Mouse (Mus musculus) kidney, adult 8-10 months (tissue): ENCODE measurements around the gene Sobp.

Source experiments
- DNase-seq, 2 experiments: peaks; one replicate each; pipeline ENCODE4 v3.0.0; 2022

The Sobp gene

DNA sequence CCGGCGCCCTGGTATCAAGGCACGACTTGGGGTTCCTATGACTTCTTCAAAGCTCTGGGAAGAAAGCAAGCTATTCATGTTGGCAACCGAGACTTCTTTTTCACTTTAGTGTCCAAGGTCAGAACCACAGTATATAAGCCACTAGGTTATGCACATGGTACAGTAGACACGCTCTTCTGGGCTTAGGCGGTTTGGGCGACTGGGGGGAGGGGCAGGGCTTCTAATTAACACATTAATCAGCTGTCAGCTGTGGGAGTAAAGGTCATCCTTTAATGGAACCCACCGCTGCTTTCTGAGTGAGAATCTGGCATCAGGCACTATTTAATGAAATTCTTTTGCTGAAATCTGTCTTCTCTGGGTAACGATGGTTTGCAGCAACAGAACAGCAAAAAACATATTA lies 147.3 kb downstream of the Sobp start:
- DNase-seq, result peak; percentile 13 to 30

DNA sequence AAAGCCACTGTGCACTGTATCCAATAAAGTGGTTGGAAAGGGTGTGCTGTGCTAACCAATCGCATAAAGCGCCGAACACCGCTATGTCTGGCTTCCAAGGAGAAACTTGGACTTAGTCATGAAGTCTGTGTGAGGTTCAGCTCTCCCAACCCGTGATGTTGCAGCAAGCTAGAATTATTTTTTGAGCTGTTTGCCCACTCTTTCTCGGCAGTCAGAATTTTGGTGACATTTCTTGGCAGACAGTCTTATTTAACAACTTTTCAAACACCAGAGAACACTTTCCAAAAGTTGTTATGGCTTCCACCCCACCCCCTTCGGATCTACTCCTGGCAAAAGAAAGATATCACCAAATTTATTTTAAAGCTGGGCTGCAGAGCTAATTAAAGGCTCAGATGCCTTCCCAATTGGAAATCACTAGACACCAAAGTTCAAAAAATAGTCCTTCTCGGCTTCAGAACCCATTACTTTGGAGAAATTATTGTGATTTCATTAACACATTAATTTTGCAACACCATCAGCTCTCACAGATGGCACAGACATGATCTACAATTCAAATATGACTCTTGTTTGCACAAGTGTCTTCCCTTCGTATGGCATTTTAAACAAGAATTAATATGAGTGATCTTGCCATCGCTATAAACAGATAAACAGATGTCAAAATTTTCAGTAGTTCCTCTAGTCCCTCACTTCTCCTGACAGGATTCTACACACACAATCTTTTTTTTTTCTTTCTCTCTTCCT lies 150.7 kb downstream of the Sobp start:
- no peak for DNase-seq

DNA sequence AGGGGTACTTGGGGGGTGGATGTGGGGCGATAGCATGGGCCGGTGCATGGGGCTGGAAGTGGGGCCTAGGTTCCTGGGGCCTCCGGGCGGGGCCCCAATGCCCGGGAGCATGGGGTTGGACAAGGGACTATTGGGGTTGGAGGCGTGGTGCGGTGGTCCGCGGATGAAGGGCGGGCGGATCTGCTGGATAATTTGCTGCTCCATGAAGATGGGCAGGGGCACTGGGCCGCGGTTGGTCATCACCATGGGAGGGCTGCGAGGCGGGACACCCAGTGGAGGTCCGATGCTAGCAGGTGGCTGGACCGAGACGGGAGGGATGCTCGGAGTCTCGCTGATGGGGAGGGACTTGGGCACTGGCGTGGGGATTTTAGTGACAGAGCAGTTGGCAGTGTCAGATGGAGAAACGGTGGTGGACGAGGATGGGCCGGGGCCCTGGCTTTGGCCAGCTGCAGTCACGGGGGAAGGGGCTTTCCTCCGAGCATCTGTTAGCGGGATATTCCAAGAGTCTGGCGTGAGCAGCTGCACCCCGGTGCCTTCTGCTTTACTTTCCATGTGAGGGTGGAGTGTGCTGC lies 152.1 kb downstream of the Sobp start:
- DNase-seq, result no peak

GRCm38 (mm10) chr10:43021512-43022116 lies 152.7 kb downstream of the Sobp start:
- DNase-seq, result no peak

GRCm38 (mm10) chr10:43021017-43021416 lies 153.3 kb downstream of the Sobp start:
- no peak for DNase-seq

DNA sequence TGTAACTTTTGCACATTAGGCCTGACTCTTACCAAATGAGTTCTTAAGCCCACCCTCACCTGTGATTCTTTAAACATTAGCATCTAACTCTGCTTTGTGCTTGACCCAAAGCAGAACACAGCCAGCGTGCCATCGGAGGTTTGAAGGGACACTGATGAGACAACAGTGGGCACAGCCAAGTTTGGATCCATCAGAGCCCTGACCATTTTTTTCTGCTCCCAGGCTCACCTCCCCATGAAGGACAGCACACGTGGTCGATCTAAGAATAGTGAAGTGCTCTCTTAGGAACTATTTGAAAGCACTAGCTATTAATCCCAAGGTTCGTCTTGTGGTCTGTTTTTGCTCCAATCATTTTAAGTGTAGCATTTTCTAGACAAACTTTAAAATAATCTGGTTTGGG lies 159.5 kb downstream of the Sobp start:
- no peak for DNase-seq

- no peak for DNase-seq
Observed at GRCm38 (mm10) chr10:43014358-43014757, 160.0 kb downstream of the Sobp start.

- DNase-seq, result no peak
Observed at GRCm38 (mm10) chr10:43008116-43008515, 166.2 kb downstream of the Sobp start.

- DNase-seq, result no peak
Observed at GRCm38 (mm10) chr10:43006534-43006933, 167.8 kb downstream of the Sobp start.

DNA sequence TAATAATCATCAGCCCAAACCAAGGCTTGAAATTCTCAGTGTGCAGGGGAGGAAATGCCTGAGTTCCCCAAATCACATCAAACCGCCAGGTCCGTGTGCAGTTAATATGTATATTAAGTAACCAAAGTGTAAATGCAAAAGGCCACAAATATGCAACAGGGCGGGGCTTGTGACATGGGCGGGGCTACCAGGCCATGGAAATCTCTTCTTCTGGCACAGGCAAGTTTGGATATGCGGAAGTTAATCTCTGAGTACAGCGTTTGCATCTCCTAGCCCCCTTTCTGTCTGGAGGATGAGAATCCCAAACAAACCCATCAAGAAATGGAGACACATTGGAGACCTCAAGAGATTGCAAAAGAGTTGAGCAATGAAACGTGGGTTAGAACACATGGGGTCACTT lies 168.7 kb downstream of the Sobp start:
- no peak for DNase-seq

DNA sequence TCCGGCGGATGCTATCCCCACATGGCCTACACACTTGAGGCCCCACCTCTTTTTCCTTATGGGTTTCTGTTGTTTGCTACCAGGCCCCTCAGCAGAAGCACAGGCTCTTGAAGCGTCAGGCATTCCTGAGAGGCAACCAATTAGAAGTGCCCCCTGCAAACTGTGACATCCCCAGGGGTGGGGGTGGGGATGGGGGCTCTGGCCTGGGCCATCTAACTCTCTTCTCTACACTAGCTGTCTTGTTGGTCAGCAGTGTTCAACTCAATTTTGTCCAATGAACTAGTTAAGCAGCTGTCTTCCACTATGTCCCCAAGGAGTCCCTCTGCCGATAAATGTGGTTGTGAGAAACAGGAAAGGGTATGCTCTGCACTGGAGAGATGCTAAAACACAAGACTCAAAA lies 169.3 kb downstream of the Sobp start:
- no peak for DNase-seq

DNA sequence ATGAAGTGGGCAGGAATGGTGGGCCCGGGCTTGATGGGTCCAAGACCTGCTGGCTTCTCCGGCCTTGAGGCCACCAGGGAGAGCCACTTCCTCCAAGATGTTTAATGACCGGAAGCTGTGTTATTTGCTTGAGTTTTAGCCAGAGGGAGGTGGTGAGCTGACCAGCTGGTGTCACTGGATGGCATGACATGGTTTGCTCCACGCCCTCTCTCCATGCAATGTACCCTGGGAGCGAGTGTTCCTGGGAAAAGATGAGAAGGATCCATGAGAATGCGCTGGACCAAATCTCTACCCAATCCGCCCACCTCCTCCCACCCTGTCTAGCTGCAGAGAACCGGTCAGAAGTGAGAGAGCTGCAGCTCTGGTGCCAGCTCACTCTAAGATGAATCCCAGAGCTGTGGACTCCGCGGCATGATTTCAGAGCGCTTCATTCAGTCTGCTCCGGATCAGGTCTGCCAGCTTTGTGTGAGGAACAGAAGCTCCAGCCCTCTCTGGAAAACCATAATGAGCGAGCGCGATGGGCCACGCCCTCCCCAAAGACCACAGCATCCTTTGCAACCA lies 170.1 kb downstream of the Sobp start:
- no peak for DNase-seq

DNA sequence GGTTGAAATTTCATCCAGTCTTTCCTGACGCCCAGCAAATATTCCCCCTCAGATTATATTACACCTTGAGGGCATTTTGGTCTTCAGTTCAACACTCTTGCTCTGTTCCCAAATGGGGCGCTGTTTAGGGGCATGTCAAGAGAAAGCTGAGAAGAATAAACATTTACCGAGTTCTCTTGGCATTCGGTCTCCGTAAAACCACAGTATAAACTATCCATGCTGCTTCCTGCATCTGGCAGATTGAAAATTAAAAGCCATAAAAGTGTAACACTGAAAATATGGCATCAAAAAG lies 170.9 kb downstream of the Sobp start:
- DNase-seq, result no peak

DNA sequence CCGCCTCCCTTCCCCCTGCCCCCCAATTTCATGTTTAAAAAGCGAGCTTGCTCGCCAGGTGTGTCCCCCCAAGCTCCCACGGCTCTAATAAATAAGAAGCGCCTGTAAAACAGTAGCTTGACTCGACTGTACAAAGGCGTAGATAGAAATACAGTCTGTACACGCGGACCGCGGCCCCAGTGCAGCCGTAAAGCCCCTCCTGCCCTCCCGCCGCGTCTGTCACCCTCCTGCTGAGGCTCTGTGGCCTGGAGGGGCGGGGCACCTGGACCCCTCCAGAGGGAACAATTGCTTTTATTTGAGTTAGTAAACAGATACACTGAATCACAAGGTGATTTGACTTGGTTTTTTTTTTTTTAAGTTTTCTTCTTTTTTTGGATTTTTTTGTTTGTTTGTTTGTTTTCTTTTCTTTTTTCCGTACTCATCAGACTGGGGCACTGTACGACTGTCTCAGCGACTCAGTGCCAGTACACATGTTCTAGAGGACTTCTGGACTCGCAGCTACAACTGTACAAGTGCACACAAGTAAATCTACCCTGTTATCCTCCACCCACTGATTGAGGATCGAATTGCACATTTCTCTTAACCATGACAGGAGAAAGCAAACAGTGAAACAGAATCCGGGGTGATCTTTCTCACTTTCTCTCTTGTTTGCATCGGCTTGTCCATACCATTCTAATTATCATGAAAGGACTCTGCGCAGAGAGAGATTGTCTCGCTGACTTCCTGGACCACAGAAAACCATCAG lies 171.4 kb downstream of the Sobp start:
- DNase-seq, result no peak

DNA sequence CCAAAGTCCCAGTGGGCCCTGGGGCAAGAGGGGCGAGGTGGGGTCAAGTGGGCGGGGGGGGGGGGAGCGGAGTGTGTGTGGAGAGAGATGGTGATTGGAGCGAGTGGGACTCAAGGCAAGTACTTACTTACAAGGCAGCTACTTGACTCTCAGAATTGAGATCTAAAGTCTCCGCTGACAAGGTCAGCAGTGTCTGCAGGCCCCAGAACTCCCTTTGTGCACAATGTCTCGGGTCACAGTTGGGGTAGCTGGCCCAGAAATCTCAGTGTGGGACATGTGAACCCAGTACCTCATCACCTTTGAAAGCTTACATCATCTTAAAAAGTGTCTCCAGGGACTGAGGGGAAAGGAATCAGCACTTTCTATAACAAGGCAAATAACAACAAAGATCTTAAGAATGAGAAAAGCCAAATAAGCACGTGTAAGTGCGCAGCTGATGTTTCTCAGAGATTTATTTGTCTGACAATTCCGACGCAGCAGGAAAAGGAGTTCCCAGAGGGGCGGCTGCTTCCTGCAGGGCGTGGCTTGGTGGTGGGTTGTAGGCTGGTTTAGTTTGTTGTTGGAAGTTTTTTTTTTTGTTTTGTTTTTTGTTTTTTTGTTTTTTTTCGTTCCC lies 172.2 kb downstream of the Sobp start:
- DNase-seq, result no peak

DNA sequence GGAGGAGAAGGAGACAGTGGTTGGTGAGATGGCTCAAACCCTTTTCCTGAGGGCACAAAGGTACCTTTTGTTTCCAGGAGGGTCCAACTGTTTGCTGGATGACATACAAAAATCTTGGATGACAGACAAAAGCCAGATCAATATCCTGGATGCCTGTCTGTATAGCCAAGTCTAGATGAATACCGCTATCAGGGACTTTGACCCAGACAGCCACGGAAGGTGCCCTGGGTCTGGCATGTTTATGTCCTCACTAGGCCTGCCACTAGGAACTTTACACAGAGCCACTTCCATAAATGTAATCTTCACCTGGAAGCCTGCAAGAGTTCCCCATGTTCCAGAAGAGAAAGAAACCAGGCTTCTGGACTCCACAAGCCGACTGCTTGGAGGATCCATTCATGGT lies 172.9 kb downstream of the Sobp start:
- no peak for DNase-seq

GRCm38 (mm10) chr10:42999324-42999723 lies 175.0 kb downstream of the Sobp start:
- DNase-seq, result no peak

DNA sequence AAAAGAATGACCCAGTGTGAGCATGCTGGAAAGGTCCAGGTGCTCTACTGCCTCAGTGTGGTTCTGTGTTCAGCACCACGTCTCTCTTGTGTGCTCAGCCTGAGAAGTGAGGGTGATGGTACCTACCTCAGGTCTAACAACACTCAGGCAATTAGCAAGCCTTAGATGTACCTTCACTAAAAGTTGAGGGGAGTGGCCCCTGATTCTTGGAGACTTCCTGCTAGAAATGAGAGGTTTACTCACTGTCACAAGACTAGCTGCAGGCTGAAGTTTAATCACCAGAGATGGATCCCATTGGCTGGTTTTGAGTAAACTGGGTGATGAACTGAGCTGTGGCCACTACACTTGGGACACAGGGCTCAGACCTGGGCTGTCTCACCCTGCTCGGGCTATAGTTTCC lies 177.1 kb downstream of the Sobp start:
- DNase-seq, result no peak

DNA sequence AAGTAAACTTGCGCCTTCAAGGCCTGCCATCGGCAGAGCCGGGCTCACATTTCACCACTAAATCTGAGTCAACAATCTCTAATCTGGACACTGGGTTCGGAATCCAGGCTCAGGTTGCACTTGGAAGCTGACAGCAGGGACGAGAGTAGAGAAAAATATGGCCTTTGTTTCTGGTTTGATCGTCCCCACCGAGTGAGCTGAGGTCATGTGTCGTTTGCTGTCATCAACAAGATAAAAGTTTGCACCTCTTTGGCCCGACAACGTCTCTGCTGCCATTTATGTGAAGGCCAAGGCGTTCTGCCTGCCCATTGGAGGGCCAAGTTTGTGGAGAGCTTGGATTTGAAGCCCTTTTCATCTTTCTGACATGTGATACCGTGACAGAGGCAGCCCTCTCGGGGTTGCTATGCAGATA lies 178.8 kb downstream of the Sobp start:
- DNase-seq, result no peak

- DNase-seq, result peak; percentile 39 to 48
Observed at GRCm38 (mm10) chr10:42994331-42994782, 180.0 kb downstream of the Sobp start.

DNA sequence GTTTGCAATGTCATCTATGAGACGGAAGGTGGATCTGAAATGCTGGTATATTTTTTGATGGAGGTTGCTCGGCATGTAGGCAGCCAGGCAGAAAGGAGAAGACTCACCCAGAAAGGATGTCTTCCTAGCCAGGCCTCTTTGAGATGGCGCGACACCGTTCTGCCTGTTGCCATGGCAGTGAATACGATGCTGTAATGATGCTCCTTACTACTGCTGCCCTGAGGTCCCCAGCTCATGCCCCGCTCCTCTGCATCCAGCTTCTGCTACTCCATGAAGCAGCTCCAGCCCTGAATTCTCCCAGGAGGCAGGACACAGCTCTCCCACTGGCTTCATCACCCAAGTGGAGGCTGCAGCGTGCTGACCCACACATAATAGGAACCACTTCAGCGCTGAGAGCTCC lies 183.3 kb downstream of the Sobp start:
- DNase-seq, result no peak

- peak in 1 of 2 experiments; percentile 54 for DNase-seq
Observed at GRCm38 (mm10) chr10:42989910-42990309, 184.4 kb downstream of the Sobp start.

GRCm38 (mm10) chr10:42988627-42989026 lies 185.7 kb downstream of the Sobp start:
- DNase-seq, result no peak
